Mouse (Mus musculus) intestine, embryonic 15.5 days (tissue): ENCODE data around the gene Grxcr1. TPM values are rescaled to one million over a fixed set of nuclear protein-coding genes. Genes with fewer than 3 reads are reported as not detected.

Experiments used
- polyA plus RNA-seq: library from polyadenylated mRNA; unstranded; fragments of >200 nt; fragmentation: Nextera tagmentation; extraction: Ambion mirVana; gene quantifications from 2 replicates; pipeline ENCODE4 v1.2.1, GENCODE M21; 2015

Gene Grxcr1
- polyA plus RNA-seq, 1 experiment from 2014 or later = not detected

Other genes with a start within 250 kb of the Grxcr1 start
- gene Atp8a1, start 184.4 kb upstream of the Grxcr1 start, polyA plus RNA-seq = 15.8 and 16.5 TPM in 2 replicates
- not detected in 2 replicates for gene Gm5108, start 90.2 kb upstream of the Grxcr1 start, polyA plus RNA-seq
- gene Gm21905, start 85.4 kb upstream of the Grxcr1 start, polyA plus RNA-seq = not detected in 2 replicates